Mouse (Mus musculus): Measurements from ENCODE around the gene Cggbp1. TPM values are rescaled to one million over a fixed set of nuclear protein-coding genes. Genes with fewer than 3 reads are reported as not detected.
"Not testable (repeated sequence)": the region's sequence is repeated elsewhere in the genome, so short reads cannot be mapped to it uniquely, and the experiment has no call there.

Cggbp1 gene
- total RNA-seq (2015) (111 and 133 TPM in 2 replicates), total RNA-seq (2017) (103 and 104 TPM in 2 replicates)

DNA sequence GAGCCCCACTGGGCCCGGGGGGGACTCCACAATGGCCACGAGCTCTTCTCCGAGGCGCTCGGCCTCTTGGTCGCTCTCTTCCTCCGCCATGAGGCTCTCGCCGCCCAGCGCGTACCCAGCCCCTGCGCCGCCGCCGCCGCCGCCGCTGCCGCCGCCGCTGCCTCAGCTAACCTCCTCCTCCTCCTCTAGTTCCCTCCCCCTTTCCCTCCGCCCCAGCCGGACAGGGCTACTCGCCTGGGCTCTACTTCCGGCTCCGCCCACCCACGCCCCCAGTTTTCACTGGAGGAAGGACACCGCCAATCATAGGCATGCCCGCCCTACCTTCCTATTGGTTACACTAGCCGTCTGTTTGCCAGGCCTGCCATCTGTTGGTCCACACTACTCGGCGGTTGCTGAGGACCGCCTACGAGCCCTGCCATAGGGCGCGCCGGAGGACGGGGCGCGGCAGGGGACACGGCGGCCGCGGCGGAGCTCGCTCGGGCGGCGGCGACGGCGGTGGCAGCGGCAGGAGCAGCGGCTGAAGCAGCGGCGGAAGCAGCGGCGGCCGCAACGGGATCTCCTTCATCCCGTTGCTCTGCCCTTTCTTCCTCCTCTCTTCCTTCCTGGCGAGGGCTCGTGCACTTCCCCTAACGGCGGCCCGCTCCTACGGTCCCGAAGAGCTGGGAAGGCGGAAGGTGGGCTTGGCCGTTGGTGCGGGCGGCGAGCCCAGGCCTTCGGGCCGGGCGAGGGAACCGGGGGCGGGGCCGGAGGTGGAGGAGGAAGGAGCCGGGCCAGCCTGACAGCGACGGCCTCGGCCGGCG is at the start of gene Cggbp1, which contains the start of gene Zfp654:
Gene Cggbp1, plus strand, starts transcription at position 434 of the 800 bp plus-strand sequence.
Gene Zfp654, minus strand, starts transcription at position 90 of the 800 bp plus-strand sequence.
- ATAC-seq (ENCODE audit: poor library complexity, severe bottlenecking) = peak; percentile 88

DNA sequence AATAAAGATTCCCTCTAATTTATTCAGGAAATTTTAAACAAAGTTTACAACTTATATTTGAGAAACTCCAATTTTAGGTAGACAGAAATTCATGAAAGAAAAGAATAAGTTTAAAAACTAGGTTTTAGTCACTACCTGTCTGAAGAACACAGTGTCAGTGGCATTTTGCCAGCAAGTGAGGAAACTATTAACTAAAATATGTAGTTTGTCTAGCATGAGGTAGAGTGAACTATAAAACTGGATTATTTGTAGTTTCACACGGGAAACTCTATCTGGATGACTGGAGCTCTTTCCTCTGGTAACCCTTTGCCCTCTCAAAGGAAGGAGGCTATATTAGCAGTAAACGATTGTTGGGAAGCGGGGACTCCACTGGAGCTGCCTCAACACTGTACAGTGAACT is 48.8 kb upstream of the Cggbp1 start:
- ATAC-seq (ENCODE audit: poor library complexity, severe bottlenecking) = no peak

DNA sequence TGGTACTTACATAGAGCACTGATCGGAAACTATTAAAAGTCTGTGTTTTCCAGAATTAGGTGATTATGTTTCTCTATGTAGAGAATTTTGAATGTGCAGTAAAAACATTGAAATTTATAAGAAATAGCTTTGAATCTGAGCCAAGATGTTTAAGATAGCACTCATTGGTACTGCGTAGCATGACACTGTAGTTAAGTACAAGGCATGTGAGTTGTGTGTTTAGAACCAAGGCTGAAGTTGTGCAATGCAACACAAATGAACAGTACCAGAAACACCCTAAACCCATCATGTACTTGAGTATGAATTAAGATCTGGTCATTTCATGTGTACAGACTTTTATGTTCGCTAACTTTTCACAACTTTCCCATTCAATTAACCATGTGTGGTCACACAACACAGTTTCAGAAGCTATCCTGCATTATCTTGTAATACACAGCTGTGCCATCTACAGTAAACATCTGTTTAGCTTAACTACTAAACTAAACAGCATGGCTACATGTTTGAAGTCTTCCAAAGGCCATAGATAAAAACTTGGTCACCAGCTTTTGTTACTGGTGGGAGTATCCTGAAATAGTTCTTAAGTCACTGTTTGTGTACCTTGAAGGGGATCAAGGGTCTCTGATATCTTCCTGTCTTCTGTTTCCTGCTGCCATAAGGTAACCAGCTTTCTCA is 34.6 kb upstream of the Cggbp1 start:
- ATAC-seq (ENCODE audit: poor library complexity, severe bottlenecking) = no peak; the same call in 1 of the 2 replicates

DNA sequence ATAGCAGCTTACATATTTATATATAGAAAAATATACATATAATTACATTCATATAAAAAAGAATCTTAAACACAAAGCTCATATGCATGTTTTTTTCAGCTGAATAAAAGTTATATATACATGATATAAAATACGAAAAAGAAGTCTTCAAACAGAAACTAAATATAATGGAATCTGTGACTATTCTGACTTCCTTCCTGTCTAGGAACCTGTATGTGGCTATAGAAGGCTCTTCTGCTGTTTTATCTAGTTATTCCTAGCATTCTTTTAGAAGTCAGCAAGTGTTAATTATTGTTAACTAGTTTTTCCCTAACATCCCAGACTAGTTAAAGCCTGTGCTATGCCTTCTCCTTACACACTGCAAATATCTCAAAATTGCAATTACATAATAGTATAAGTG is 27.9 kb upstream of the Cggbp1 start:
- no peak for ATAC-seq (ENCODE audit: poor library complexity, severe bottlenecking)

DNA sequence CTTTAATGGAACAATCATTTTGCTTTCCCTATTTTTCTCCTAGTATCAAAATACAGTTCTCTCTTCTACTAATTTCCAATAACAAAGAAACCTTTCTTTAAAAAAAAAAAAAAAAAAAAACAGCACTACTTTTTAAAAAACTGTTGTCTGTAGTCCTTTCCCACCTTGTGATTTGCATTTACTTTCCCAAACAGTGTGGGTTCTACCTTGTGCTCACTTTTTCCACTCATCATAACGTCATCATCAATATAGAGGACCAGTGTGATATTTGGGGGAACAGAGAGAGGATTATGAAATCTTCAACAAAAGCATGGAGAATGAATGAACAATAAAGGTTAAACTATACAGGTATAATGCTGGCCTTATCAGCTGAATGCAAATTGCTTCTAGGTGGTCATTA is 27.3 kb upstream of the Cggbp1 start:
- no peak for ATAC-seq (ENCODE audit: poor library complexity, severe bottlenecking)

DNA sequence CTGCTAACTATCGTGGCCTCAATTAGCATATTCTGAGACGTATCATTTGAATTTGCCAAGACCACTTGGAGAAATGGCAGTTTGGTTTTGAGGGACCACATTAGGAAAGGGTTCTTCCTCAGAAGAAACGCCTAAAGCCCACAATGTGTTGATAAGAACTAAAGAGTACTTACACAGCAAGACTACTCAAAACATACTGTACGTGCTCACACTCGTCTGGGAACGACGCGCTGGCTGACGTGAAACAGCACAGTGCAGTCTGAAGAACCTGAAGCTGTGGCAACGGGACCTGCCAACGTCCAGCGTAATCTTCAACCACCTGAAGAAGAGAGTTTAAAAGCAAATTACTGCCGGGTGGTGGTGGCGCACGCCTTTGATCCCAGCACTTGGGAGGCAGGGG is 21.5 kb upstream of the Cggbp1 start:
- no peak for ATAC-seq (ENCODE audit: poor library complexity, severe bottlenecking)

DNA sequence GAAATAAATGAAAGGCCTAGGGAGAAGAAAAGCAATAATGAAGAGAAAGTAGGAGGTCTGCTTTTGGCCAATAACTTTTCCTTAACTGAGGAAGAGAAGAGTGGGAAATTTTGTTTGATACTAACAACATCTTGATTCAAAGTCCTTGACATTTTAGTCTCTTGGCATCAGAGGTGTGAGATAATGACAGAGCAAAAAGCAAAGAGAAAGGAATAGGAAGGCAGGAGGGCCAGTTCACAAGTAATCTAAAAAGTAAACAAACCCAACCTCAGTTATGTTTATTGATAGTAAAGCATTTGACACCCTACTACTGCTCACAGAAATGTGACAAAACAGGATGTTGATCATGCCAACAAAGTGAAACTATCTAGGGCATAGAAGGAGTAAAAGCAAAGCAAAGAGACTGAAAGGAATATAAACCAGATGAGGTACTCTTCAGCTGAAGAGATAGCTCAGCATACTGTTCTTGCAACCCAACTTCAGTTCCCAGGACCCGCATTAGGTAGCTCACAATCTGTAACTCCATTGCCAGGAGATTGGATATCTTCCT is 15.7 kb upstream of the Cggbp1 start:
- ATAC-seq (ENCODE audit: poor library complexity, severe bottlenecking) = peak; percentile 43; the same call in 1 of the 2 replicates

DNA sequence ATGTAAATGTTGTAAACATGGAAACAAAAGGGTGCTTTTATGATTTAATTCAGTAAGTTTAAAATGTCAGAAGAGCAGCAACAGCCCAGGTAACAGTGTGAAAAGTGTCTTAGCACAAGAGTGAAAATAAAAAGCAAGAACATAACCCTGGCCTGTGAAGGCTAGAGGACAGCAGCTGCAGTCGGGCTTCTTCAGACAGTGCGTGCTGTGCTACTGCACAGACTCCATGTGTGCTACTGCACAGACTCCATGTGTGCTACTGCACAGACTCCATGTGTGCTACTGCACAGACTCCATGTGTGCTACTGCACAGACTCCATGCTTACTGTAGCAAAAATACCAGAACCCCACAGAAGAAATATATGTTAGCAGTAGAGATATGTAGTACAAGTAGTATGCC is 15.1 kb upstream of the Cggbp1 start:
- no peak for ATAC-seq (ENCODE audit: poor library complexity, severe bottlenecking)

DNA sequence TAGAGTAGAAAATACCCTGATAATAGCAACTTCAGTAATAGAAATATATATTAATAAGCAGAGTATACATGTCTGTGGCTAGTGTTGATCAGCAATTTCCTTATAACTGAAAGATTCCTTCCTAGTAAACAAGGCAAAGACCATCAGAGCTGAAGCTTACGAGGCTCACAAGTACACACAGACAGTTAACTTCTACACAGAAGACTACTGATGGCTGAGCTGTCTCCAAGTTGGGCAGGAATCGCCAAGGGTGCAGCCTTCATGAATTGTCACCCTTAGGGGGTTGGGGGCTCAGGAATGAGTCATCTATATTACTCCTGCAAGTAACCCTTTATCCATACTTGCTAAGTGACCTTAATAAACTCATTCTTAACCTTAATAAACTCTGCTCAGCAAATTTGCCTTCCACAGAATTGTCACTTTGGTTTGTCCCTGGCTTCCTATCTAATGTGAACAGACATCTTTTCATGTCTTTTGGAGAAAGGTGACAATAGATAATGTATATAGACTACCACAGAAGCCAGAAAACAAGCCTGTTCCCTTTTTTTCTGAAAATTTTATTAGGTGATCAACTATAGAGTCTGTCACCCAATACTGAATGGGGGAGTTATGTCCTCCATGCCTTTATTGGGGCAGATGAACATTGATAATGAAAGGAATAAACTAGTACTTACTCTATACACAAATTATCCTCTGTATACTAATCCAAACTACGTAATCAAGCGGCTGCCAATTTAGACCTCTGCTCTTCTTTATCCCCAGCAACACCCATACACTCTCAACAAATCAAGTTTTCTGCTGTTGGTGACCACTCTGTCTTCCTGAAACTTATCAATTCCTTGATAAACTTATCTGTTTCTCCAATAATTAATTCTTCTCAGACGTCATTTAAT is 10.1 kb upstream of the Cggbp1 start:
- ATAC-seq (ENCODE audit: poor library complexity, severe bottlenecking) = no peak

DNA sequence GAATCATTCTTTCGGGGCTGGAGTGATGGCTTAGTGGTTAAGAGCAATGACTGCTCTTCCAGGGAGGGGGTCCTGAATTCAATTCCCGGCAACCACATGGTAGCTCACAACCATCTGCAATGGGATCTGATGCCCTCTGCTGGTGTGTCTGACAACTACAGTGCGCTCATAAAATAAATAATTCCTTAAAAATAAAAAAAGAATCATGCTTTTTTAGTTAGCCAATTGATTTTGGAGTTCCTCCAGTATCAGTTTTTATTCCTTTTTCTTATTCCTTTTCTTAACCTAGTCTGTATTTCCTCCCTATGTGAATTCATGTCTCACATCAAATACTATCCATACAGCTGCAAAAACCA is 9.4 kb upstream of the Cggbp1 start:
- no peak for ATAC-seq (ENCODE audit: poor library complexity, severe bottlenecking)

DNA sequence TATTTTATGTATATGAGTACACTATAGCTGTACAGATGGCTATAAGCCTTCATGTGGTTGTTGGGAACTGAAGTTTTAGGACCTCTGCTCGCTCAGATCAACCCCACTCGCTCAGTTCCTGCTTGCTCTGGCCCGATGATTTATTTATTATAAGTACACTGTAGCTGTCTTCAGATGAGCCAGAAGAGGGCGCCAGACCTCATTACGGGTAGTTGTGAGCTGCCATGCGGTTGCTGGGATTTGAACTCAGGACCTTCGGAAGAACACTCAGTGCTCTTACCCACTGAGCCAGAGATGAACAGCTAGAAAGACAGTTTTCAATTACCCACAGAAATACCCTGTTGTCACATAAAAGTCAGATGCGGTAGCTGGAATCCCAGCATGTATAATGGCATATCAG is 5.8 kb upstream of the Cggbp1 start:
- ATAC-seq (ENCODE audit: poor library complexity, severe bottlenecking) = peak; percentile 30; the same call in 1 of the 2 replicates

DNA sequence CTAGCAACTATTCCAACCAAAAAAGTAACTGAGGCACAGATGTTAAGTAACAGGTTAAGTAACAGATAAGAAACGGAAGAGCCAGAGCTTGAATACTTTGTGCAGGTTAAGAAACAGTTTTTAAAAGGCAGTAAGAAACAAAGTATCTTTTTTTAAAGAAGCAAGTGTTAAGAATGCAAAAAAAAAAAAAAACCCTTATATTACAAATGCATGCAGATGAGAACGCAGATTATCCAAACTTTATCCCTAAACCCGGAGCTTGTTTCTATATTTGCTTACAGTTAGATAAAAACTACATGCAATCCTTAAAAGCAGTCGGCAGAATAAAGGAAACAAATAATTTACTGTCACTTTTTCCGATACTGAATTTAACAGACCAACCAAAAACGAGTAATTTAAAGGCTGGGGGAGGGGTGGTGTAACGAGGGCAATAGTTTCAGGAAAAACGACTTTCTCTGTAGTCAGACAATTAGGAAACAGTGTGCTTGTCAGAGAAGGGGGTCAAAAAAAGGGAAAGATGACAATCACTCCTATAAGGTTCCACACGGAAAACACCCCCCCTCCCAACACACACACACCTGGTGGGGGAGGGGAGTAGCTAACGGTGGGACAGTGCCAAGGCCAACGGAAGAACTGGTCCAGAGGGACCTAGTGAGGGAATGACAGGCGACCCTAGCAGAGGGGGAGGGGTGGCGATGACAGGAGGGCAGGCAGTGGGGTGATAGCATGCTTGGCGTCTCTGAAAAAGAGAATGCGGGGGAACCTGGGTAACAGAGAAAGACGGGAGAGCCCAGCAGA is 1.3 kb upstream of the Cggbp1 start:
- no peak for ATAC-seq (ENCODE audit: poor library complexity, severe bottlenecking)

DNA sequence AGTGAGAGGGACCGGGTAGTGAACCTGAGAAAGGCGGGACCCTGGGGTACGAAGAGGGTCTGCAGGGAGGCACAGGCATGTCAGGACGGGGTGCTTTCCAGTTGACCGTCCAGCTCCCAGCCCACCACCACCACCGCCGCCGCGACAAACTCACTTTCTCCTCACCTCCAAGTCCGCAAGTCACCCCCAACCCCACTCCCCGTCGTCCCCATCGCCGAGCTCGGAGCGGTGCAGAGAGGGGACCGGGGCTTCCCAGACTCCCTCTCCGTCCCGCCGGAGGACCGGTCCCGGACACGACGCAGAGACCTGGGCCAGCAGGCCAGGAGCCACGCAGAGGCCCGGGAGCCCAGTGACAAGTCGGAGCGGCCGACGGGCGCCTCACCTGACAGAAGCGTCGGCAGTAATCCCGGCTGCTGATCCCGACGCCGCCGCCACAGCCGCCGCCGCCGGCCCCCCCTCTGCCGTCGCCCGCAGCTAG is 672 bp upstream of the Cggbp1 start:
- no peak; the same call in 1 of the 2 replicates for ATAC-seq (ENCODE audit: poor library complexity, severe bottlenecking)

DNA sequence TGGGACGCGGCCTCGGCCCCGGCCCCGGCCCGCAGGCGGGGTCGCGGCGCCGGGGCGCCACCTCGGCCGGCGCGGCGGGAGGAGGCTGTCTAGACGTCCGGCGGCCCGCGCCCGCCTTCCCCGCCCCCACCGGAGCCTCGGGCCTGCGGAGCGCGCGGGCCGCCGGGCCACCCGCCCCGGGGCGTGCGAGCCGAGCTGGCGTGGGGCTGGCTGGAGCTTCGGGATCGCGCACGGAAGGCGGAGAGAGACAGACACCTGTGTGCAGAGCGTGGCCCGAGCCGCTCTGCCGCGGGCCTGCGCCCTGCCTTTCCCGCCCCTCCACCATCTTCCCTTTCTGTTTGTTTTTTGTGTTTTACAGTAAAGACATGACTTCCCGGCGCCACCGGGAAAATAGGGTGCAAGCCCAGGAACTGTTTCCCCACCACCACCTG is 660 bp downstream of the Cggbp1 start:
- ATAC-seq (ENCODE audit: poor library complexity, severe bottlenecking) = peak; percentile 2; the same call in 1 of the 2 replicates

DNA sequence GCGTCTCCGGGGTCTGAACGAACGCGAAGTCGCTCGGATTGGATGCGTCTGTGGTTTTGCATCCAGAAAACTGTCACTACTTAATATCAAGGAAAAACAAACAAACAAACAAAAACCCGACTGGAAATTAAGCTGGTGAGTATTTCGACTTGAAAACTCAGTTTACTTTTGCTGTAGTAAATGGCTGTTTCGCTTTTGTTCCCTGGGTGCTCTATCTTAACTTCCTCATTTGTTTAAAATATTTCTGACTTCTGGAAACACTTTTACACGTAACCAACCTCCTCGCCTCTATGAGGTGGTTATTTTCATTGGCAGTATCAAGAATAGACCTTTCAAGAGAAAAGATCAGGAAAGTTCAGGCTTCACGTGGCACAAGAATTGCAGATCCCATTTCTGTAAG is 1.1 kb downstream of the Cggbp1 start:
- no peak for ATAC-seq (ENCODE audit: poor library complexity, severe bottlenecking)

DNA sequence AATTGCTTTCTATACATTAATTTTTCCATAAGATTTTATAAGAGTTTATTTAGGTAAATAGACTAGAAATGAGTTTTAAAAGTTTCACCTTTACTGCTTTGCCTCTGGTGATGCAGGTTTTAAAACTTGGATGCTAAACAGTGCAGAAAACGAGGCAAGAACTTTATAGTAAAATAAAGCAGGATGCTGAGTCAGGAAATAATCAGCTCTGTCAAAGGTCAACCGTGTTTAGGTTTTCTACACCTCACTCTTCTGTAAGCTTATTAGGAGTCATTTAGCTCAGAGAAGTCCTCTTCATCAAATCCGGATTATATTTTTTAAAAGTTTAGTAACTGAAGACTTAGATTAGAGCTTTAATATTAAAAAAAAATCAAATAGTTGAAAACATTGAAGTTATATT is 5.2 kb downstream of the Cggbp1 start:
- no peak for ATAC-seq (ENCODE audit: poor library complexity, severe bottlenecking)

DNA sequence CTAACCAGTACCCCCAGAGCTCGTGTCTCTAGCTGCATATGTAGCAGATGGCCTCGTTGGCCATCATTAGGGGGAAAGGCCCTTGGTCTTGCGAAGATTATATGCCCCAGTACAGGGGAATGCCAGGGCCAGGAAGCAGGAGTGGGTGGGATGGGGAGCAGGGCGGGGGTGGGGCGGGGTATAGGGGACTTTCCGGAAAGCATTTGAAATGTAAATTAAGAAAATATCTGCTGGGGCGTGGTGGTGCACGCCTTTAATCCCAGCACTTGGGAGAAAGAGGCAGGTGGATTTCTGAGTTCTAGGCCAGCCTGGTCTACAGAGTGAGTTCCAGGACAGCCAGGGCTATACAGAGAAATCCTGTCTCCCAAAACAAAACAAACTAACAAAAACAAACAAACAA is 14.0 kb downstream of the Cggbp1 start:
- ATAC-seq (ENCODE audit: poor library complexity, severe bottlenecking) = not testable (repeated sequence)

DNA sequence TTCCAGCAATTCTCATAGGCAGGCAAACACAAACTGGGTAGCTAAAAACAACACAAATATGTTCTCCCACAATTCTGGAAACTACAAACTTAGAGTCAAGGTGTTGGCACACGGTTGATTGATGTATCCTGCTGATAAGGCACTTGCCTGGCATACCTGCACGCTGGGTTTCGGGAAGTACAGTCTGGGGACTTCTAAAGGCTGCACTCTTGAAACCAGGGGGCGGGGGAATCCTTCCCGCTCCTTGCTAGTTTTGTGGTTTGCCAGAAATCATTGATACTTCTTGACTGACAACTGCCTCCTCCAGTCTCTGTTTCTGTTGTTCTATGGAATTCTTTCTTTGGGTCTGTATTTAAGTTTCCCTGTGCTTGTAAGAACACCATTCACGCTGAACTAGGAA is 16.8 kb downstream of the Cggbp1 start:
- no peak for ATAC-seq (ENCODE audit: poor library complexity, severe bottlenecking)

DNA sequence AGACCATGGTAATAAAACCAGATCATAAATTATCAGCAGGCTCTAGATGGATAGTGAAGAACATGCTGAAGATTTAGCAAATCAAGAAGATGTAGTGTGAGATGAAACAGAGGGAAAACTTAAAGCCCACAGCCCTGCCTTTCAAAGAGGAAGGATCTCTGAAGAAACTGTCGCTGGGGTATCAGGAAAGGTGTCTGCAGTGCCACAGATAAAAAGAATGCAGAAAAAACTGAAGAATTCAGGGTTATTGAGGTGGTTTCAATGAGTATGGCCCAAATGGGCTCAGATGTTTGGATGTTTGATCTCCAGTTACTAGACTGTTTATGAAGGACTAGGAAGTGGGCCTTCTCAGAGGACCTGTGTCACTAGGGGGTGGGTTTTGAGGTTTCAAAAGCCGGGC is 17.8 kb downstream of the Cggbp1 start:
- ATAC-seq (ENCODE audit: poor library complexity, severe bottlenecking) = no peak

DNA sequence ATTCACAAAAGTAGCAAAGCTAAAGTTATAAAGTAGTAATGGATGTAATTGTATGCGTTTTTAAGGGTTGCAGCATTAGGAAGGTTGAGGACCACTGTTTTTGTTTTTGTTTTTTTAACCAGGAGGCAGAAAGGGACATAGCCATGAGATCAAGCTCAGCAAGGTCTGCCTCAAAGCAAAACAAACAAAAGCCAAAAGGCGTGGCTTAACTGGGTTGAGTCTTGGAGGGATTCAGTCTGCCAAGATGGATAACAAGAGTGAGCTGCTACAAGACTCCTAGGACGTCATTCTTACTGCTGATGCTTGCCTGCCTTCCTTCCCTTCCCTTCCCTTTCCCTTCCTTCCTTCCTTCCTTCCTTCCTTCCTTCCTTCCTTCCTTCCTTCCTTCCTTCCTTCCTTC is 20.5 kb downstream of the Cggbp1 start:
- no peak for ATAC-seq (ENCODE audit: poor library complexity, severe bottlenecking)
